Mouse (Mus musculus): ENCODE measurements around the gene Pusl1.

Pusl1 gene

DNA sequence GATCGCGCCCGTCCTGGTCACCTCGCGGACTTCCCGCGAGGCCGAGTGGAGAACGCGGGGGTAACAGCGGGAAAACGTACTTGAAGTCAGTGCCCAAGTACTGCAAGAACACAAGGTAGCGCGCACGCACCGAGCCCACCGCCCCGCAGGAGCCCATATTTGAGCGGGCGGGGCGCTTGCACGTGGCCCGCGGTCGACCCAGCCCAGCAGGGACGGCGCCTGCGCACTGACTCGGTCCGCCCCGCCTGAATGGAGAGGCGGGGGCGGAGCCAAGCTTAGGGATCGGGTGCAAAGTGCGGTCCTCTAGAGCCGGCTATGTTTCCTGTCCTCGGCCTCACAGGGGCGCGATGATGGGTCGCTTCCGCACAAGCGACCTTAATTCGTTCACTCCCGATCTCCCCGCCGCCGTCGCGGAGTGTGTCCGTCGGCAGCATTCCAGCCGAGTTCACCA is at the start of gene Pusl1, which contains the start of gene Acap3:
Gene Pusl1 (minus strand): TSS at position 231 of the 451 bp plus-strand sequence.
Gene Acap3 (plus strand): TSS at position 272 of the 451 bp plus-strand sequence.
- DNase-seq (ENCODE audit: low spot score), result peak; percentile 96

DNA sequence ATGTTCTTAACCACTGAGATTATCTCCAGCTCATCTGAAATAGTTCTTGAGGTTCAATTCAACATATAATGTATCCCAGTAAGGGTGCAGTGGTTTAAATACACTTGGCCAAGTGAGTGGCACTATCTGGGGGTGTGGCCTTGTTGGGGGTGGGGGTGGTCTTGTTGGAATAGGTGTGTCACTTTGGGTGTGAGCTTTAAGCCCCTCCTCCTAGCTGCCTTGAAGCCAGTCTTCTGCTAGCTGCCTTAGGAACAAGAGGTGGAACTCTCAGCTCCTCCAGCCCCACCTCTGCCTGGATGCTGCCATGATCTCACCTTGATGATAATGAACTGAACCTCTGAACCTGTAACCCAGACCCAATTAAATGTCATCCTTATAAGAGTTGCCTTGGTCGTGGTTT is 40.5 kb upstream of the Pusl1 start:
- no peak for DNase-seq (ENCODE audit: low spot score)

GRCm38 (mm10) chr4:155908751-155909150 is 17.2 kb upstream of the Pusl1 start:
- no peak for DNase-seq (ENCODE audit: low spot score)

GRCm38 (mm10) chr4:155908281-155908680 is 16.7 kb upstream of the Pusl1 start:
- DNase-seq (ENCODE audit: low spot score), result no peak

DNA sequence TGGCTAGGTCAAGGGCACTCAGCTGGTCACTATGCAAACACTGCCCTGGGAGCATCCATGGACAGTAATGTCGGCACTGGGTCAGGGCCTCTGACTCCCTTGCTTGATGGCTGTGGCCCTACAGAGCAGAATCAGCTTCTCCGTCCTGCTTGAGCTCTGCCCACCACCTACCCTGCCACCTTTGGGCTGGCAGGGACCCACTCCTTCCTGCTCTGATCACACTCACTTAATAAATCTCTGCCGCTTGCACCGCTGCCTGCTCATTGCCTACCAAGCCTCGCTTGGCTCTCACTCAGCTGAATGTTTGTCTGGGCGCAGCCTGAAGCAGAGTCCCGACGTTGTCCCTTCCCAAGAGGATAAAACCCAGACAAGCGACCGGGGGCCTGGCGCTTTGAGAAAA is 15.4 kb upstream of the Pusl1 start:
- no peak for DNase-seq (ENCODE audit: low spot score)

GRCm38 (mm10) chr4:155906125-155906524 is 14.5 kb upstream of the Pusl1 start:
- DNase-seq (ENCODE audit: low spot score), result peak; percentile 4

DNA sequence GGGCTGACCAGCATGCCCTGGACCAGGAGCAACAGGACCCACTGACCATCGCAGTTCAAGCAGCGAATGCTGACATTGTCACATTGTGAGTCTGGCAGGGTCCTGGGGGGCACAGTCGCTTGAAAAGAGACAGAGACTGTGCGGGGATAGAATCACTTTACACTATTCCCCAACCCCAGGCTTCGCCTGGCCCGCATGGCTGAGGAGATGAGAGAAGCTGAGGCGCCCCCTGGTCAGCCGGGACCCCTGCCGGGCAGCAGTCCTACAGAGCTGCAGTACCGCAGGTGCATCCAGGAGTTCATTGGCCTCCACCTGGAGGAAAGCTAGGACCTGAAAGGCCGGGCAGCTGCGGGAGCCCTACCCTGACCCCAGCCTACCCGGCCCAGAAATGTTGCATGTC is 14.1 kb upstream of the Pusl1 start:
- peak; percentile 4 for DNase-seq (ENCODE audit: low spot score)

DNA sequence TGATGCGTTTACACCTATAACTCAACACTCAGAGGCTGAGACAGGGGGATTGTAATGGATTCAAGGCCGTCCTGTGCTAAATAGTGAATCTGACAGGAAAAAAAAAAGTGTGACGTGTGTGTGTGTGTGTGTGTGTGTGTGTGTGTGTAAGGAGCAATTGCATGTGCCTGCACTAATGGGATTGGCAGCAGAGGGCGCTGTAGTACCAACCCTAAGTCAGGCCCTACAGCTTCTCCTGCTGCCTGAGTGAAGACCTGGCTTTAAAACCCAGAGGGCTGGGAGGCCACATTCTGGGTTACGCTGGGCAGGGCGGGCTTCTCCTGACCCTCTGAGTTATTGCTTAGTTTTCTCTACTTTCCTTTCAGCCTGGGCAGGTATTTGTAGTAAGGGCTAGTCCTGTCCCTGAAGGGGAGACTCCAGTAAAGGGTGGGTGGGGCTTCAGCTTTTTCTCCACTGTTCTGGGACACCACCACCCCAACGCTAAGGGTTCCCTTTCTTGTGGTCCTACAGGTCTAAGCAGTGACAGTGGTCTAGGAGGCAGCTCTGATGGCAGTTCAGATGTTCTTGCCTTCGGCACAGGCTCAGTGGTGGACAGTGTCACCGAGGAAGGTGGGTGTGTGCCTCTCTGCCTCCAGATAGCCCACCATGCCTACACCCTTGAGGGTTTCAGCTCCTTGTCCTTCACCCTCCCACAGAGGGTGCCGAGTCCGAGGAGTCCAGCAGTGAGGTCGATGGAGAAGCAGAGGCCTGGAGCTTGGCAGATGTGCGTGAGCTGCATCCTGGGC is 12.9 kb upstream of the Pusl1 start:
- DNase-seq (ENCODE audit: low spot score), result no peak

GRCm38 (mm10) chr4:155903246-155903645 is 11.7 kb upstream of the Pusl1 start:
- DNase-seq (ENCODE audit: low spot score), result no peak

DNA sequence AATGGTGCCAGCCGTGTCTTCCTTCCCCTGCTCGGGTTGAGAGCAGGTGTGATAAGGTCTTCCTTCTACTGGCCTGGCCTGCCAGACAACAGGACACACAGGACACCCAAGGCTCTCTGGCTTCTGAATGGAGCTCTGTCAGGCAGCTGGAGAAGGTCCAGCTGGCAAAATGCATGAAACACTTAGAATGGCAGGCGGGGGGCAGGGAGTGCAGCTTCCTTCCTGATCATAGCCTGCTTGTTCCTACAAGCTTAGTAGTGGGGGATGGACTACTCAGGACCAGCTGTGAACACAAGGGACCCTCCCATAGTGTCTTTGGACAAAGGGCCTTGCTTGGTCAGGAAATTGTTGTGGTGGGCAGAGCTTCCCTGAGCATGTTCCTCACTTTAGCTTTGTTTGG is 9.6 kb upstream of the Pusl1 start:
- peak; percentile 12 for DNase-seq (ENCODE audit: low spot score)

DNA sequence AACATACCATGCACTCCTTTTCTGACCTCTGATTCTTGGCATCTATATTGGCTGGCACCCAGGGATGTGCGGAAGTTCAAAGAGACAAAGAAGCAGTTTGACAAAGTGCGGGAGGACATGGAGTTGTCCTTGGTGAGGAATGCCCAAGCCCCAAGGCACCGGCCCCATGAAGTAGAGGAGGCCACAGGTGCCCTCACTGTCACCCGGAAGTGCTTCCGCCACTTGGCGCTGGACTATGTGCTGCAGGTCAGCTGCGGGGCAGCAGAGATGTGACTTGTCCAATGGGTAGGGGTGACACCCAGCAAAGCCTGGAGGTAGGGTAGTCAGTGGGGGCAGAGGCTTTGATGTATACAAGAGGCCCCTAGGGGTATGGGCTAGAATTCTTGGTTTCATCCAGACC is 7.8 kb upstream of the Pusl1 start:
- peak; percentile 5 for DNase-seq (ENCODE audit: low spot score)

DNA sequence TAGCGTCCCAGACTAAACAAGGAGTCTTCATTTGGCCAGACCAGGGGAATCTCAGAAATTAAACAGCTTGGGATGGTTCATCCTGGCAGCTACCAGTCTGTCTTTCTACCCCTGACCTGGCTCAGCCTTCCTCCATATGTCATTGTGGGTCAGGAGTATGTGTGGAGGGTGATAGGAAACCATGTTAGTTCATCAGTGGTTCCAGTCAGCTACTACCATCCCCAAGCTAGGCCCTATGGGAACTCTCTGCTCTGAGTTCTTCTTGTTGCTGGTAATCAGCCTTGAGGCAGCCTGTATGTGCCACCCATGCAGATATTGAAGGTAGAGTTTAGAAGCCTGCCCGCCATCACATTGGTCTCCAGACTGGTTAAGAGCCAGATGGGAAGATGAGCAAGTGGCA is 6.7 kb upstream of the Pusl1 start:
- no peak for DNase-seq (ENCODE audit: low spot score)

DNA sequence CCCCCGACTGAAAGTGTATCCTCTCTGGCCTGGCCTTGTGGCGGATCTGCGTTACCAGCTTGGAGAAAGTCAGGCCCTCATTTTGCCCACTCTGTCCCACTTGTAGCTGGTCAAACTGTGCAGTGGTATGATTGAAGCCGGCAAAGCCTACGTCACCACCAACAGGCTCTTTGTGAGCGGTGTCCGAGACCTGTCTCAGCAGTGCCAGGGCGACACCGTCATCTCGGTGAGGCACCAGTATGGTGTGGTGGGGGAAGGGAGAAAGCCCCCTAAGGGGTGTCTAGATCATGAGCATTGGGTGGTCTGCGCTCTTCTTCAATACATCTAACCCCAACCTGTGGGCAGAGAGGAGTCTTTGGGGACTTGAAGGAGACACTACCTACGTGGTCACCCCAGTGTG is 4.9 kb upstream of the Pusl1 start:
- peak; percentile 3 for DNase-seq (ENCODE audit: low spot score)

DNA sequence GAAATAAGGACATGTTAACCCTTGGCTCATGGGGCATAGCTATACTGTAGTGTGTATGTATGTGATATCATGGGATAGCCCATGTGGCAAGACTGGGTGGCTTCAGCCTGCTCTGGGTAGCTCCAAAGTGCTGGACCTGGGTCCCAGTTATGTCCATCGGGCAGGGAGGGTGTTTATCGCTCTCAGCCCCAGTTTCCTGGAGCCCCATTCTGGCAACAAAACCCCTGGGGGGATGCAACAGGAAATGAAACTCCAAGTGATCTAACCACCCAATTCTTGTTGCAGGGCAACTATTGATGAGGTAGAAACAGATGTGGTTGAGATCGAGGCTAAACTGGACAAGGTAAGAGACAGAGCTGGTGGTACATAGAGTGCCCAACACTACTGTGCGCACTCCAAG is 4.2 kb upstream of the Pusl1 start:
- DNase-seq (ENCODE audit: low spot score), result no peak

DNA sequence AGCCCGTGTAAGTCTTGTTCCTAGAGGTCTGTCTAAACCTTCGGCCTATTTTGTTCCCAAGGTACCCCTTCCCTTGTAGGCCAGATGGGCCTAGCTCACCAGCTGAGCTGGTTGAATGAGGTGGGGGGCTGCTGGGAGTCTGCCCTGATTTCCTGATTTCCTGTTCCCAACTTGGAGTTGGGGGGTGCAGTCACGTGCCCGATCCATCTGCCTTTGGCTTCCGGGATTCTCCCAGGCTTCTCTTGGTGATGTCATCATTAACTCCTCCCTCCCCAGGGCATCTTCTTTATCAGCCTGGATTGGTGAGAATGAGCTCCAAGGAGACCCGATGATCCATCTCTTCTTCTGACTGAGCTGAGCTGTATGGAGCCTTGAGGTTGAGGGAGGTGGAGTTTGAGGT is 3.6 kb upstream of the Pusl1 start:
- DNase-seq (ENCODE audit: low spot score), result peak; percentile 31

GRCm38 (mm10) chr4:155894311-155894881 is 2.8 kb upstream of the Pusl1 start:
- DNase-seq (ENCODE audit: low spot score), result no peak

DNA sequence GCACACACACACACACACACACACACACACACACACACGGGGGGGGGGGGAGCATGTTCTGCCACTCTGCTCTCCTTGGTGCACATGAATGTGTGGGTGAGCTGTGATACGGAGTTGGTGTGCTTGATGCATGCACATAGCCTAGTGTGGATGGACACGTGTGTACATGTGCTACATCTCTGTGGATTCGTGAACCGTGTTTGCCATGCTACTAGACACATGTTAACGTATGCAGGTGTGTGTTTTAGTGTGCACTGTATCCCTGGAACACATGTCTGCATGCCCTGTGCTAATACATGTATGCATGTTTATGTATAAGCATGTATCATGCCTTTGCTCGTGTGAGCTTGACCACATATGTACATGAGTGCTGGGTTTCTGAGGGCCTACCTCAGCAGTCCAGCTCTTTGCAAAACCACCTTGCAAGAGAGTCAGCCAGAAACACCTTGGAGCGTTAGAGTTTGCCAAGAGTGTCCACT is 1.7 kb upstream of the Pusl1 start:
- no peak for DNase-seq (ENCODE audit: low spot score)

DNA sequence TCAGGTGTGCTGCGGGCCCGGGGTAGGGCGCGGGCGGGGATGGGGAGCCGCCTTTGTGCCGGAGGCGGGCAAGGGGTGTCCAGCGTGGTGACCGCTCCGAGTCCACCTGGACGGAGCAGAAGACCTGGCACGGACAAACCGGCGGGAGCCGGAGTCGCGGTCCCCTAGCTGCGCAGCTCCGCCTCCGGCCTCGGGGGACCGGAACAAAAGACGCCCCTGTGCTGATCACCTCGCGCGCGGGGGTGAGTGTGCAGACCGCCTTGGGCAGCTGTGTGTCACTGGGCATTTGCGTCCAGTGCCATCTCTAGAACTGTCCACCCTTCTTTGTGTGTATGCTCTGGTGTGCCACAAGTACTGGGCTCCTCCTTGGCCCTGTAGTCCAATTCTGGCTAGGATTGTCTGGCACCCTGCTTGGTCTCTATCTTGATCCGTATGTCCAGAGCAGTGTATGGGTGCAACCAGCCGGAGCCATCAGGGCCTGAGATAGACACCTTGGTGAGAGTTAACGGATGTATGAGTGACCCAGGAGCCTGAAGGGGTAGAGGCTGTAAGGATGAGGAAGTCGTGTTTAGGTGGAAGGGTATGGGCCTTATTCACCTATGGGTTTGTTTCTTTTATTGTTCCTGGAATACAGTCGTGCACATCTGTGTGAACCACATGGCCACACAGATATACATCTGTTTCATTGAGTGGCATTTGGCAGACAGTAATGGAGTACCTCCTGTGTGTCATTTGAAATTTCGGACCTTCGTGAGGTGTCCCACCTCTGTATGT is 1.0 kb upstream of the Pusl1 start:
- DNase-seq (ENCODE audit: low spot score), result peak; percentile 41

DNA sequence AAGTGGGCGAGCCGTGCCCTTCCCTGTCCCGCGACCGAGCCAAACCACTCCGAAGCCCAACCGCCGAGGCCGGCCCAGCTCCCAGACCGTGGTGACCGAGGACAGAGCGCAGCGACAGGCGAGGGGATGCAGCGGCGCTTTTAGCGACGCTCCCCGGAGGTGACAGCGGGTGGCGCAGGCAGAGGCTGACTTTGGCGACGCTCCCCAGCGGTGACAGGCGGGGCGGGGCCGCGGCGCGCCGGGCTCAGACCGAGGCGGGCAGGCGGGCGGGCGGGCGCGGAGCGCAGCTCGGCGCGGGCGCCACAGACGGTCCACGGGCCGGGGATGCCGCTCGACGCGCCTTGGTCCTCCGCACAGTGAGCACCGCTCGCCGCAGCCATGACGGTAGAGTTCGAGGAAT is 436 bp upstream of the Pusl1 start:
- DNase-seq (ENCODE audit: low spot score), result peak; percentile 85

DNA sequence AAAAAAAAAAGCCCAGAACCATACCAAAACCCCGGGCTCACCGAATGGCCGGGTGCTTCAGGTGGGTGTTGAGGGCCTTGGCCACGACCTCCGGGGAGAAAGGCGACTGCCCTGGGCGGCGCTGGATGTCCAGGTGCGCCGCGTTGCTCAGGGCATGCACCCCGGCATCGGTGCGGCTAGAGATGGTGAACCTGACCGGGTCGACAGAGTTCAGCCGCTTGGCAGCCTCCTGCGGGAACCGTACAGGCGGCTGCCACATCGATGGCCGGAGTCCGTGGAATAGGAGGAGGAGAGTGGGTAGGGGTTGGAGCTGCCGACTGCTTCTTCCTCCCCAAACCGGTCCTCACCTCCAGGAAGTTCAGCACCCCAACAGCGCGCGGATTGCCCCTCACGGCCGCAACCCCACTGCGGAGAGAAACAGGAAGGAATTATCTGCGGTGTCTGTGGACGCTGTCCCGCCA is 540 bp downstream of the Pusl1 start:
- DNase-seq (ENCODE audit: low spot score), result no peak

GRCm38 (mm10) chr4:155889316-155889715 is 2.3 kb downstream of the Pusl1 start:
- no peak for DNase-seq (ENCODE audit: low spot score)

DNA sequence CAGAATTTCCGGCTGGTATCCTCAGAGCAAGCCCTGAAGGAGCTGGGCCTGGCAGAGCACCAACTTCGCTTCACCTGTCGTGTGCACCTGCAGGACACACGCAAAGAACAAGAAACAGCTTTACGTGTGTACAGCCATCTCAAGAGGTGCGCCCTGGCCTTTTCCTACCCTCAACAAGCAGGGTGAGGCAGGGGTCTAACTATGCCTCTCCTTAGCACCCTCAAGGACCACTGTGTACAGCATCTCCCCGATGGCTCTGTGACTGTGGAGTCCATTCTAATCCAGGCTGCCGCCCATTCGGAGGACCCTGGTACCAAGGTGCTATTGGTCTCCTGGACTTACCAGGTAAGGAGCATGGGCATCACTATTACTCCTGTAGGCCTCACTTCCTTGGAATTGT is 3.4 kb downstream of the Pusl1 start:
- DNase-seq (ENCODE audit: low spot score), result no peak

DNA sequence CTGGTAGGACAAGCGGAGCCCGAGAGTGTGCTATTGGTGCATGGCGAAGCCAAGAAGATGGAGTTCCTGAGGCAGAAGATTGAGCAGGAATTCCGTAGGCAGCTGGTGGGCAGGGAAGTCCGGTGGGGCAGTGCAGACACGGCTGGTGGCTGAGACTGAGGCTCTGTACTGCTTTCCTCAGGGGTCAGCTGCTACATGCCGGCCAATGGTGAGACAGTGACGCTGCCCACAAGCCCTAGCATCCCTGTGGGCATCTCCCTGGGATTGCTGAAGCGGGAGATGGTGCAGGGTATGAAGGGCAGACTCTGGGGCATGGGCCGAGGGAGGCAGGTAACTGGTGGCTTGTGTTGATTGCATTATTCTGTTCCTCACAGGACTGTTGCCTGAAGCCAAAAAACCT is 3.9 kb downstream of the Pusl1 start:
- DNase-seq (ENCODE audit: low spot score), result no peak
